In the genomic region with DNA sequence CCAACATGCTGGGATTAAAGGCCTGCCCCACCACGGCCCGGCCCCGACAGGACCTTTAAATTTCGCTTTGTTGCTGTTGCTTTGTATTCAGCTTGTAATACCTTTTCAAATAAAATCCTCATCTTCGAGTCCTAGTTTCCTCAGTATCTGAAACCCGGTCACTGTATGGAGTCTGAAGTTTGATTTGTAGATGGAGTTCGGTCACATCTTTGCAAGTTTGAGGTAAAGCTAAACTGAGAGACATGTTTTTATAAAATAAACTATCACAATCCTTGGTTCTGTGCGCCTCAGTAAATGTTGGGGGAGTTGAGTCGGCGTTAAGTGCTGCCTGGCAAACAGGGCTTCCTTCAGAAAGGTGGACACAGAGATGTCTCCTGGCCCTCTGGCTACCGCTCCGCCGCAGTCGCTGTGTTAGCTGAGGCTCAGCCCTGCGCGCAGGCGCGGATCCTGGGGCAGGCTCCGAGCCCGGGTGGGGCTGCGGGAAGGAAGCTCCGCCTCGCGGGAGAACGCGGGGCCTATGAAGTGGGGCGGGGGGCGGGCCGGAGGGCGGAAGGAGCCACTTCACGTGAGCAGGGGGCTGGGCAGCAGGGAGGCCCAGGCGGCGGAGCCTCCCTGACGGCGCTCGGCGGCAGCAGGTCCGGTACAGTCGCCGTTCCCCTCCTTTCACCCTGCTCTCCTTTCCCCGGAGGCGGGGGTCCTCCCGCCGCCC, we compare ENCODE assay signal across 1 mouse cellular context.
TF ChIP-seq lines count a peak whose summit lies in the region.

No protein-coding gene starts in this region.

TF ChIP-seq in MEL, 35 proteins besides CTCF, POLR2A, EP300 and RAD21 (continued from another document):
- TF ChIP-seq TCF12 (IDR thresholded peaks at IDR 0.05; ENCODE audit: low read depth, low read length) (no peak; the same call in 1 of the 2 replicates), MEF2A (IDR thresholded peaks at IDR 0.05; ENCODE audit: extremely low read depth, insufficient replicate concordance, low read depth, low read length, poor library complexity, severe bottlenecking) (no peak), KAT2A (conservative IDR thresholded peaks at IDR 0.05; ENCODE audit: low read depth, low read length) (no peak), SIN3A (IDR thresholded peaks at IDR 0.05; ENCODE audit: low read length) (0 out of 2 replicates have a peak, but pooled peaks have one; percentile 39), HCFC1 (IDR thresholded peaks at IDR 0.05; ENCODE audit: low read depth, low read length) (peak; percentile 79), ZKSCAN1 (IDR thresholded peaks at IDR 0.05; ENCODE audit: low read depth, low read length) (no peak), JUND (IDR thresholded peaks at IDR 0.05; ENCODE audit: low read depth, low read length) (no peak), SMC3 (IDR thresholded peaks at IDR 0.05; ENCODE audit: low read depth, low read length) (no peak), GATA1 (IDR thresholded peaks at IDR 0.05; ENCODE audit: low read depth, low read length) (no peak), E2F4 (IDR thresholded peaks at IDR 0.05; ENCODE audit: borderline replicate concordance, low read depth, low read length) (no peak), ELF1 (IDR thresholded peaks at IDR 0.05; ENCODE audit: low read depth, low read length) (peak; percentile 68), MYB (IDR thresholded peaks at IDR 0.05; ENCODE audit: low read depth, low read length) (no peak), MAFK (IDR thresholded peaks at IDR 0.05; ENCODE audit: borderline replicate concordance, low read depth, low read length) (no peak), GABPA (IDR thresholded peaks at IDR 0.05; ENCODE audit: low read depth, low read length) (no peak), USF2 (IDR thresholded peaks at IDR 0.05; ENCODE audit: borderline replicate concordance in 1 of 2, insufficient read depth in 1 of 2, low read depth in 1 of 2, low read length in 2 of 2) (0 out of 4 replicates have a peak, but pooled peaks of 1 of the 2 experiments have one; percentile 38), POLR2AphosphoS5 (IDR thresholded peaks at IDR 0.05; ENCODE audit: borderline replicate concordance, low read depth, low read length) (no peak), CHD1 (IDR thresholded peaks at IDR 0.05; ENCODE audit: low read depth, low read length) (no peak), ETS1 (IDR thresholded peaks at IDR 0.05; ENCODE audit: low read depth, low read length) (no peak; the same call in 1 of the 2 replicates)
